Mouse (Mus musculus): ENCODE measurements at regions not wholly inside any gene's neighbourhood (a gene's known extent, or its start where the extent isn't known, plus 50 kb on each side); places are given as distances from the start of the nearest gene placed in this dataset.

- TF ChIP-seq CTCF (IDR thresholded peaks at IDR 0.05 in 2 of 3, conservative IDR thresholded peaks at IDR 0.05 in 1 of 3; ENCODE audit: control insufficient read depth in 1 of 3, insufficient read depth in 1 of 3, low read depth in 2 of 3, low read length in 3 of 3, poor library complexity in 1 of 3, severe bottlenecking in 1 of 3), result no peak
- TF ChIP-seq POLR2A (IDR thresholded peaks at IDR 0.05; ENCODE audit: control insufficient read depth in 1 of 2, insufficient read depth in 1 of 2, low read depth in 1 of 2, low read length in 2 of 2, poor library complexity in 1 of 2), result no peak
- TF ChIP-seq CHD2 (IDR thresholded peaks at IDR 0.05; ENCODE audit: low read length), result no peak
- no peak for TF ChIP-seq ETS1 (IDR thresholded peaks at IDR 0.05; ENCODE audit: low read depth, low read length)
- no peak for TF ChIP-seq SMC3 (IDR thresholded peaks at IDR 0.05; ENCODE audit: low read depth, low read length)
- TF ChIP-seq POLR2AphosphoS5 (IDR thresholded peaks at IDR 0.05; ENCODE audit: borderline replicate concordance, low read depth, low read length), result no peak
- no peak for TF ChIP-seq POLR2AphosphoS2 (IDR thresholded peaks at IDR 0.05; ENCODE audit: low read length)
These were observed 168.8 kb downstream of the Shq1 start for GRCm38 (mm10) chr6:100502139-100502538.

All from MEL (cell line).